In genomic region chr8:72453904-72454303, GRCm38 (mm10) we compare ENCODE assay signal across 13 mouse cellular contexts.
"Had no signal": no experiment of that assay in that cellular context is flagged by ENCODE, and none has a peak within 500 bp of the region (broad histone marks: within the 10 kb centered on the region; RNA-seq: fewer than 3 reads in every experiment).

No protein-coding gene starts in this region.

- H3K4me1 ChIP-seq: kidney, embryonic 15.5 days; limb, embryonic 12.5 days; lung, embryonic 15.5 days; midbrain, embryonic 12.5 days had no signal

- H3K9me3 ChIP-seq: kidney, embryonic 15.5 days; lung, embryonic 15.5 days had no signal

- ATAC-seq: midbrain, embryonic 16.5 days had no signal

- H3K27ac ChIP-seq: kidney, embryonic 15.5 days; limb, embryonic 12.5 days; lung, embryonic 15.5 days; macrophage; midbrain, embryonic 12.5 days had no signal

- DNase-seq: kidney, adult 2 months; kidney, postnatal 14 days; layer of hippocampus, adult 9-11 months; layer of hippocampus, postnatal 36 days; lung, postnatal 14 days; thymus, postnatal 36 days had no signal

- H3K9ac ChIP-seq: kidney, embryonic 15.5 days; limb, embryonic 12.5 days; lung, embryonic 15.5 days; midbrain, embryonic 12.5 days had no signal

- H3K4me3 ChIP-seq: kidney, embryonic 15.5 days; limb, embryonic 12.5 days; lung, embryonic 15.5 days; megakaryocyte, embryonic 14.5 days; midbrain, embryonic 12.5 days had no signal

- H3K27me3 ChIP-seq: kidney, embryonic 15.5 days; limb, embryonic 12.5 days; lung, embryonic 15.5 days; megakaryocyte, embryonic 14.5 days; midbrain, embryonic 12.5 days had no signal

- H3K4me2 ChIP-seq: kidney, embryonic 15.5 days; limb, embryonic 12.5 days; lung, embryonic 15.5 days; midbrain, embryonic 12.5 days had no signal
